Mouse (Mus musculus): ENCODE measurements around the gene Mt1.

- TF ChIP-seq CTCF (IDR thresholded peaks at IDR 0.05) (no peak), EP300 (IDR thresholded peaks at IDR 0.05) (no peak)
These were observed 14.0 kb downstream of the Mt1 start for GRCm38 (mm10) chr8:94192926-94193325.

Data from lung, postnatal 0 days (tissue).